Mouse (Mus musculus): ENCODE measurements around the gene Krt79. TPM values are rescaled to one million over a fixed set of nuclear protein-coding genes. Genes with fewer than 3 reads are reported as not detected.
A peak's percentile ranks its signal among the peaks of the same experiment; 100 is the strongest.

Krt79 gene
- polyA plus RNA-seq, 1 experiment from 2014 or later, result 0.49 TPM

DNA sequence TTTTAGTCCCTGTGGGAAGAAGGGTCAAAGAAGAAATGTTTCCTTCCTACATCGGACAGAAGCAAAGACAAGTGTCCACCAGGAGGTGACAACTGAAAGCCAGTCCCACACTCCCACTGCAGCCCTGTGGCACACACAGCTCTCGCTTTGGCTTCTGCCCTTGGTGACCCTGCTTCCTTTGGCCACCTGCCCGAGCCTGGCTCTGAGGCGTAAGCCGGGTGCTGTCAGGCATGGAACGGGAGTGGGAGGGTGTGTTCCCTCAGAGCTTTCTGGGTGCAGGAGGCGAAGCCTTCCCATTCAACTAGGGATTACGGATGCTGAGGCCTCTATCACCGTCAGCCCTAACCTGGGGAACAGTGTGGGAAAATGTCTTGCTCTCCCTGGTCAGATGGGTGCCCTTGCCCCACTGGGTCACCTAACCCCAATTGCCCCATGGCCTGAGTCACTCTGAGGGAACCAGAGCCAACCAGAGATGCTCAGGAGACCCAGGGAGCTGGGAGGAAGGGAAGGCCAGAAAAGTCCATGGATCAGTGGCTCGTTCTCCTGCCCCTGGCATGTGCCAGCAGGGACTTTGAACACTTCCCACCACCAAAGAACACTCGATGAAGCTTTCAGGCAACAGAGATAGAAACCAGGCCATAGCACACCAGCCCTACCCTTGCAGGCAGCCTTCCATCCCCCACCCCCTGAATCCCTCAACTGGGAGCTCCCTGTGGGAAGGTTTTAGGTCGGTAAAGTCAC is 12.6 kb downstream of the Krt79 start:
- Histone ChIP-seq H3K27me3 (replicated peaks; ENCODE audit: low read depth, poor library complexity, severe bottlenecking) (peaks cover 46% of the 10 kb centered on the region), H3K36me3 (replicated peaks) (no peaks in the 10 kb centered on the region), H3K27ac (replicated peaks) (peak overlapping the region; percentile 15; the same call in 1 of the 2 replicates), H3K4me1 (peaks cover 40% of the 10 kb centered on the region), H3K4me3 (no peak overlapping the region), H3K9me3 (no peaks in the 10 kb centered on the region)
- 65% methylated on average over 12 of the region's 12 CpGs for WGBS
- DNase-seq (ENCODE audit: low spot score), result peak; percentile 34

DNA sequence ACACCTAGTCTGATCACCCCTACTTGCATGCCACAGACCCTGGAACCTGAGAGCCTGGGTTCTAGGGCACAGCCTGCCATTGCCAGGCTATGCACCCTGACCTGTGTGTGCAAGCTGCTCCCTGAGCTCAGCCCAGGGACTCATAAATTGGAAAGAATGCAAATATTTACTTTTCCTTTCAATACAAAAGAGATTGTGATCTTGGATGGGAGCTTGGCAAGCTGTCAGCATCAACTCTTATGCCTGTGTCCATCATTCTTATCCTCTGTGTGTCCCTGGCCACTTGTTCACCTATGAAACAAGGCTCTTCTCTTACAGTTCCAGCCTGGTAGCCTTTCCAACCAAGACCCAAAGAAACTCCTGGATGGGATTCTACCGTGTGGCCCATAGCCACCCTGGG is 15.1 kb downstream of the Krt79 start:
- WGBS, result 91% methylated on average over 1 of the region's 1 CpGs
- Histone ChIP-seq H3K4me3 (no peak overlapping the region), H3K9me3 (no peaks in the 10 kb centered on the region), H3K27me3 (replicated peaks; ENCODE audit: low read depth, poor library complexity, severe bottlenecking) (peaks cover 23% of the 10 kb centered on the region), H3K36me3 (replicated peaks) (no peaks in the 10 kb centered on the region), H3K4me1 (peaks cover 33% of the 10 kb centered on the region), H3K27ac (replicated peaks) (no peak overlapping the region)
- no peak for DNase-seq (ENCODE audit: low spot score)

DNA sequence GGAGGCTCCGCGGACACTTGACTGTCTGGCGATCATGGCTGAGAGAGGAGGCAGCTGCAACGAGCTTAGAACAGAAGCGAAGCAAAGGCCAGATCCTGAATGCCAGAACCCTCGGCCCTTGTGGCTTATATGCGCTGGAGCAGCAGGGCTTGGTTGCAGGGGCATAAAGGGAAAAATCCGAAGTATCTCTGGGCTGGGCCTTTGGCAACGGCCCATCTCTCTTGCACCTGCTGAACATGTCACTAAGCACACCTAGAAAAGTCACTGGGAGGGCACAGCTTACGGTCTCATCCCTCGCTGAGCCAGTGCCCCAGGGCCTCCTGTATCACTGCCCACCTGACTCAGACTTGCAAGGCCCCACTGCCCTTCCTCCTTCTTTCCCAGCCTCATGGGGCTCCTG is 15.5 kb downstream of the Krt79 start, which contains the start of gene Krt4:
TSS of gene Krt4 (minus strand) at position 101 of the 400 bp plus-strand sequence.
- H3K9me3 ChIP-seq, result no peaks in the 10 kb centered on the region
- H3K36me3 ChIP-seq (replicated peaks), result no peaks in the 10 kb centered on the region
- H3K4me3 ChIP-seq, result no peak within 1 kb of the TSS
- peaks cover 29% of the 10 kb centered on the region for H3K4me1 ChIP-seq
- 85% methylated on average over 11 of the region's 11 CpGs for WGBS
- peaks cover 19% of the 10 kb centered on the region for H3K27me3 ChIP-seq (replicated peaks; ENCODE audit: low read depth, poor library complexity, severe bottlenecking)
- no peak for DNase-seq (ENCODE audit: low spot score)
- H3K27ac ChIP-seq (replicated peaks), result no peak within 1 kb of the TSS

DNA sequence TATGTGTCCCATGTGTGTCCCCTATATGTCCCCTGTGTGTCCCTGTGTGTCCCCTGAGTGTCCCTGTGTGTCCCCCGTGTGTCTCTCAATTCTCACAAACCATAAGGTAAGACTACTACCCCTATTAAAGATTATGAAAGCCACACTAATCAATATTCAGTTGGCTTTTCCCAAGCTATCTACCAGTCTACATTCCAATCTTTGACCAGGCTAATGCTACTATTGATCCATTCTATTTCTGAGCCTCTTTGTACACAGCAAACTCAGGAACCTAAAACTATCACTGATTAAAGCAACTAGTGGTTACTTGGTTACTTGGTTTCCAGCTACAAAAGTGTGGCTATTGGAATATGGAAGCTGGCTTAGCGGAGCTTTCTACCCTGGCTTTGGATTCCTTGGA is 17.8 kb downstream of the Krt79 start:
- no peak for DNase-seq (ENCODE audit: low spot score)
- no peaks in the 10 kb centered on the region for H3K9me3 ChIP-seq
- H3K36me3 ChIP-seq (replicated peaks), result no peaks in the 10 kb centered on the region
- WGBS, result 88% methylated on average over 2 of the region's 2 CpGs
- no peak overlapping the region for H3K4me3 ChIP-seq
- 0 out of 2 replicates have a peak, but pooled peaks cover under 1% of the 10 kb centered on the region for H3K27me3 ChIP-seq (replicated peaks; ENCODE audit: low read depth, poor library complexity, severe bottlenecking)
- H3K27ac ChIP-seq (replicated peaks), result no peak overlapping the region
- peaks cover 6% of the 10 kb centered on the region for H3K4me1 ChIP-seq

DNA sequence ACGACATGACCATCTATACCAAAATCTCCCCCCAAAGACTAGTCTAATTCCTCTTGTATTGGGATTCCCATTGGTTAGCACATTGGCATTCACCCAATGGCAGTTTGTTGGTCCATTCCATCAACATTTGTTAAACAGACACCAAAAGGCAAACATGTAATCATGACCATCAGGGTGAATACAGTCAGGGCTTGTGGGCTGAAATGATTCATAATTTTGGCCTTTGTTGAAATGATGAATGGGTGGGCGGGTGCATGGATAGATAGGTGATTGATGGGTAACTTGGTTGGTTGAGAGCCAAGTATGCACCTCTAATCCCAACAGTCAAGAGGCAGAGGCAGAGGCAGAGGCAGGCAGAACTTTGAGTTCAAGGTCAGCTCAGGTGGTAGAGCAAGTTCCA is 24.1 kb downstream of the Krt79 start:
- Histone ChIP-seq H3K9me3 (no peaks in the 10 kb centered on the region), H3K27ac (replicated peaks) (no peak overlapping the region), H3K4me1 (no peaks in the 10 kb centered on the region), H3K27me3 (replicated peaks; ENCODE audit: low read depth, poor library complexity, severe bottlenecking) (no peaks in the 10 kb centered on the region), H3K36me3 (replicated peaks) (no peaks in the 10 kb centered on the region), H3K4me3 (no peak overlapping the region)
- no peak for DNase-seq (ENCODE audit: low spot score)
- WGBS, result 80% methylated on average over 2 of the region's 2 CpGs

DNA sequence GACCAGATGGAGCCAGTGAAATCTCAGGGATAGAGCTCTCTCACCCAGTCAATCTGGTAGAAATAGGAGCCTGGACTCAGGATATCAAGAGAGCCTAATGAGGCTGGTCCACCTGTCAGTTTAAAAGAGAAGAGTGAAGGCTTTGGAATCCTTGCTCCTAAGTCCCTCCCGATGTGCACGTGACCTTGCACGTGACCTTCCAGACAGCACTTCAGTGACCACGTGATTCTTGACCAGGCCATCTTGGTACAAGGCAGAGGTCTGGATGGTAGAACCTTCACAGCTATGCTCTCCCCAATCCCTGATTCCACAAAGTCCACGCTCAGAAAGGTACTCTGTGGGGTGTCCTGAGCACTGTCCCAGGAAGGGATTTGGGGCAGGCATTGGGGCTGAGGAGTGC is 35.3 kb downstream of the Krt79 start:
- no peak overlapping the region for H3K27ac ChIP-seq (replicated peaks)
- DNase-seq (ENCODE audit: low spot score), result no peak
- 84% methylated on average over 5 of the region's 5 CpGs for WGBS

DNA sequence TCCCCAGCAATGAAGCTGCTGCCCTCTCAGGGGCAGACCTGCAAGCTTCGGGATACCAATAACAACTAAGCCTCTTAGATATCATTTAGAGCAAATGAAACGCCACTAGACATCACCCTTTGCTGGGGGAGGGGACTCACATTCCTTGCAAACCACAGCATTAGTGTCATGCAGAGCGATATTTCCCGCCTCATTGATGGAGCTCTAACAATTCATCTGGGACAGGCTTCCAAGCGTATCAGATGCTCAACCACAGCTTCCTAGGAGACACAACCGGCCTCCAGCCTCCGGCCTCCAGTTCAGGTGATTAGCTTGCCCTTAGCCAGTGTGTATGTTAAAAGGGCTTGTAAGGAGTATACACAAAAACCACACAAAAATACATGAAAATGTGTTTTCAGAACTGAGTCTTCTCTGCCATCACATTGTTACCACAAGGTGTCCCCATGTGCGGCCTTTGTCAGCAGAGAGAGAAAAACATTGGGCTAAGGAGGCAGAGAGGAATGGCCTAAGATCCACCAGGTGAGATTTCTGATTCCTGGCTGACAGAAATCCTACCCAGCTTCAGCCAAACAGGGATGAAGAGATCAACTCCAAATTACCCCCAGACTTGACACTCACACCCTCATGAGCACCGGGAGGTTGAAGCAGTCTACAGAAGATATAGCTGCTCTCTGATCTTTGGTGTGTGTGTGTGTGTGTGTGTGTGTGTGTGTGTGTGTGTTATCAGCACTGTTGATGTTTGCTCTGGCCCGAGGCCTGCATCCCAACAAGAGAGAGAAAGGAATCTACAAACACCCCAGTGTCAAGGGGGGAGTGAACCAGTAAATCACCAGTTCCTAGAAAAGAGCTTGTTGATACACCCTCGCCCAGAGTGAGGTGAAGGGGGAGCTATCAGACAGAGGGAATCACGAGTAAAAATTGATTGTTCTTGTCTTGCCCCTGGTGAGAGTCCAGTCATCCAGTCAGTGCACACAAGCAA is 37.7 kb downstream of the Krt79 start:
- no peaks in the 10 kb centered on the region for H3K27me3 ChIP-seq (replicated peaks; ENCODE audit: low read depth, poor library complexity, severe bottlenecking)
- peaks cover 7% of the 10 kb centered on the region for H3K4me1 ChIP-seq
- no peaks in the 10 kb centered on the region for H3K9me3 ChIP-seq
- H3K4me3 ChIP-seq, result no peak overlapping the region
- no peak for DNase-seq (ENCODE audit: low spot score)
- 68% methylated on average over 12 of the region's 12 CpGs for WGBS
- H3K36me3 ChIP-seq (replicated peaks), result no peaks in the 10 kb centered on the region
- no peak overlapping the region for H3K27ac ChIP-seq (replicated peaks)

More for the DNA sequence above, 35.3 kb downstream of the Krt79 start:
- H3K36me3 ChIP-seq (replicated peaks), result no peaks in the 10 kb centered on the region
- no peaks in the 10 kb centered on the region for H3K27me3 ChIP-seq (replicated peaks; ENCODE audit: low read depth, poor library complexity, severe bottlenecking)
- no peaks in the 10 kb centered on the region for H3K9me3 ChIP-seq
- peaks cover 7% of the 10 kb centered on the region for H3K4me1 ChIP-seq
- H3K4me3 ChIP-seq, result no peak overlapping the region

DNA sequence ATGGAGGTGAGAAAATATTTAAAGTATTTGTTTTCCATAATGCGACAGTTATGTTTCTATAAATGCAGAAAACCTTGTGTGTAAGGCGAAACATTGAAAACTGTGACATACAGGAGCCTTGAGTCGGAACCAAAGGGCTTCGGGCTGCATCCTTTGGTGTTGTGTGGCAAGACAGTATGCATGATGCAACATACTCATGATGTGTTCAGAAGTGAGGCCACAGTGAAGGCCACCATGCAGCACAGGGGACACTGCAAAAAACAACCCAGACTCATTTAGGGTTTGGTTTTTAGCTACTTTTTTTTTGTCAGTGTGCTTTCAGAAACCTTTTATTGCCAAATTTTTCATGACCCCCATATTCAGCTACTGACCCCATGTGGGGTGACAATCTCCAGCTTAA is 44.9 kb downstream of the Krt79 start:
- WGBS, result 91% methylated on average over 4 of the region's 4 CpGs
- no peak for DNase-seq (ENCODE audit: low spot score)
- Histone ChIP-seq H3K27ac (replicated peaks) (no peak overlapping the region), H3K4me3 (no peak overlapping the region), H3K27me3 (replicated peaks; ENCODE audit: low read depth, poor library complexity, severe bottlenecking) (no peaks in the 10 kb centered on the region), H3K36me3 (replicated peaks) (no peaks in the 10 kb centered on the region), H3K4me1 (no peaks in the 10 kb centered on the region), H3K9me3 (no peaks in the 10 kb centered on the region)

DNA sequence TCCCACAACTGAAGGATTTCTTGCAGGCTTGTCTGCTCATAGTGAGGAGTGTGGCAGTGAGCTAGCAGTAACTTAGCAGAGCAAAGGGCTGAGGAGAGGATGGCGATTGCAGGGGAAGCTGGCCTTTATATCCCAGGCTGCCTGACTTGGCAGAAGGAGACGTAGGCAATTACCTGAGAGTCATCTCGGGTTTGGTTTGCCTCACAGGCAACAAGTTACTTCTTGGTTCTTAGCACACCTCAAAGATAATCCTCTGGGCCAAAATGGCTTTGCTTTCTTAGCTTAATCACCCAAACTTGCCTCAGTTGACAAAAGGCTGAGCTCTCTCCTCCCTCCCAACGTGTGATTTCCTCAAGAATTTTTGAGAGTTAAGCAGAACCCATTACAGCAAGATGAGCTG is 47.3 kb downstream of the Krt79 start, which contains the start of gene Krt76:
TSS of gene Krt76 (minus strand) at position 101 of the 400 bp plus-strand sequence.
- Histone ChIP-seq H3K27ac (replicated peaks) (no peak within 1 kb of the TSS), H3K4me1 (no peaks in the 10 kb centered on the region), H3K9me3 (no peaks in the 10 kb centered on the region), H3K27me3 (replicated peaks; ENCODE audit: low read depth, poor library complexity, severe bottlenecking) (no peaks in the 10 kb centered on the region), H3K4me3 (no peak within 1 kb of the TSS), H3K36me3 (replicated peaks) (no peaks in the 10 kb centered on the region)
- 55% methylated on average over 4 of the region's 4 CpGs for WGBS
- no peak for DNase-seq (ENCODE audit: low spot score)

DNA sequence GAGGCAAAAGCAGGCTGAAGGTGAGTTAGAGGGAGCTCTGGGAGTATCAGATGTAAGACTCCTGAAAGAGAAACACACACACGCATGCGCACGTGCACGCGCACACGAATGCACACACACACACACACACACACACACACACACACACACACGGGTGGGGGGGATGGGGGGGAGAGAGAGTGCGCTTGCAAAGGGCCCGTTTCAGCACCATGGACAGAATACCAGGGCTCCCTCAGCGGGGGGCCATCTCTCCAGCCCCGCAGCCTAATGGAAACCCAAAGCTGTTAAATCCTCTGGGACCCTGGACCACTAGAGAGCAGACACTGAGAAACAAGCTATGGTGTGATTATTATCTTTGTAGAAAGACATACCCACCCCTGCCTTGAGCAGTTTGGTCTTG is 60.3 kb downstream of the Krt79 start:
- WGBS, result 18% methylated on average over 11 of the region's 11 CpGs
- Histone ChIP-seq H3K36me3 (replicated peaks) (no peaks in the 10 kb centered on the region), H3K9me3 (no peaks in the 10 kb centered on the region), H3K4me3 (no peak overlapping the region), H3K27ac (replicated peaks) (no peak overlapping the region), H3K27me3 (replicated peaks; ENCODE audit: low read depth, poor library complexity, severe bottlenecking) (0 out of 2 replicates have a peak, but pooled peaks cover 2% of the 10 kb centered on the region), H3K4me1 (no peaks in the 10 kb centered on the region)
- DNase-seq (ENCODE audit: low spot score), result peak; percentile 66
